ENCODE assay signal across 26 mouse cellular contexts in genomic region chr15:90340089-90340488, GRCm38 (mm10).
DNase-seq lines count a peak whose midpoint lies in the region; ATAC-seq and TF ChIP-seq lines count a peak whose summit lies in the region.
"Had no signal": no experiment of that assay in that cellular context is flagged by ENCODE, and none has a peak within 500 bp of the region (broad histone marks: within the 10 kb centered on the region; RNA-seq: fewer than 3 reads in every experiment).

No protein-coding gene starts in this region.

- H3K4me3 ChIP-seq in C2C12 (ENCODE audit: insufficient read depth, poor library complexity, severe bottlenecking), result no peak overlapping the region
- H3K4me3 ChIP-seq in myocyte, result no peak overlapping the region
- no peak overlapping the region for H3K4me3 ChIP-seq in layer of hippocampus, adult 2 months
- H3K4me3 ChIP-seq in hindbrain, embryonic 12.5 days, result no peak overlapping the region
- H3K4me3 ChIP-seq: embryonic facial prominence, embryonic 13.5 days; embryonic facial prominence, embryonic 15.5 days; erythroblast, embryonic 14.5 days; forebrain, embryonic 10.5 days; forebrain, embryonic 12.5 days had no signal

- no peaks in the 10 kb centered on the region for H3K79me2 ChIP-seq in C2C12 (ENCODE audit: control insufficient read depth, insufficient read depth)
- no peaks in the 10 kb centered on the region for H3K79me2 ChIP-seq in myocyte (ENCODE audit: control insufficient read depth, insufficient read depth)

- 87% methylated on average over 1 of the region's 1 CpGs for WGBS in hindbrain, embryonic 12.5 days

- DNase-seq in 3T3-L1 (ENCODE audit: low read depth, low spot score) (peak; percentile 23), NIH3T3 (ENCODE audit: low read depth) (peak; percentile 11)
- no peak for DNase-seq in c-Kit-positive CD71-positive TER-119-positive erythroid progenitor cells, embryonic 14.5 days (ENCODE audit: low spot score)
- DNase-seq in layer of hippocampus, adult 2 months (ENCODE audit: low spot score in 2 of 2), result no peak
- DNase-seq: adrenal gland, adult 8-10 months; adrenal gland, postnatal 14 days; adrenal gland, postnatal 36 days; B cell, adult 2 months; cerebellum, adult 11 months; cerebellum, adult 18-20 months; cerebellum, adult 8-10 months; cerebellum, adult 9-11 months; cerebellum, postnatal 14 days; cerebellum, postnatal 36 days; embryo, embryonic 11 days had no signal

- H3K4me1 ChIP-seq in hindbrain, embryonic 12.5 days, result no peaks in the 10 kb centered on the region
- H3K4me1 ChIP-seq: embryonic facial prominence, embryonic 13.5 days; embryonic facial prominence, embryonic 15.5 days had no signal

- H3K27me3 ChIP-seq in C2C12 (ENCODE audit: control insufficient read depth, insufficient read depth, insufficient read length) (no peaks in the 10 kb centered on the region), myocyte (ENCODE audit: control insufficient read depth, insufficient read depth, insufficient read length) (no peaks in the 10 kb centered on the region)
- H3K27me3 ChIP-seq in hindbrain, embryonic 12.5 days, result no peaks in the 10 kb centered on the region
- H3K27me3 ChIP-seq: embryonic facial prominence, embryonic 13.5 days; embryonic facial prominence, embryonic 15.5 days; forebrain, embryonic 12.5 days had no signal

- H3K79me3 ChIP-seq in C2C12 (ENCODE audit: low read depth), result no peaks in the 10 kb centered on the region

- ATAC-seq in hindbrain, embryonic 12.5 days (ENCODE audit: low FRiP score), result no peak
- ATAC-seq: activated CD4-positive, CD25-positive, alpha-beta regulatory T cell, adult 4 months; forebrain, embryonic 14.5 days; forebrain, embryonic 16.5 days had no signal

- no peak overlapping the region for H3K27ac ChIP-seq in layer of hippocampus, adult 2 months
- H3K27ac ChIP-seq in hindbrain, embryonic 12.5 days, result no peak overlapping the region
- H3K27ac ChIP-seq: embryonic facial prominence, embryonic 13.5 days; embryonic facial prominence, embryonic 15.5 days; forebrain, embryonic 10.5 days; forebrain, embryonic 12.5 days had no signal

- no peak overlapping the region for H3K4me2 ChIP-seq in myocyte (ENCODE audit: low read depth)
- H3K4me2 ChIP-seq in hindbrain, embryonic 12.5 days (replicated peaks), result no peak overlapping the region
- H3K4me2 ChIP-seq: embryonic facial prominence, embryonic 13.5 days; embryonic facial prominence, embryonic 15.5 days; forebrain, embryonic 12.5 days had no signal

- TF ChIP-seq POLR2A in myocyte (IDR thresholded peaks at IDR 0.05; ENCODE audit: insufficient read length, low read depth), result no peak

- no peak for TF ChIP-seq CTCF in C2C12 (IDR thresholded peaks at IDR 0.05; ENCODE audit: control insufficient read depth, insufficient read depth, insufficient read length)
- no peak for TF ChIP-seq CTCF in layer of hippocampus, adult 2 months (conservative IDR thresholded peaks at IDR 0.05)

- H3K36me3 ChIP-seq in C2C12 (ENCODE audit: control insufficient read depth, insufficient read depth) (no peaks in the 10 kb centered on the region), myocyte (ENCODE audit: control insufficient read depth, insufficient read depth) (no peaks in the 10 kb centered on the region)
- H3K36me3 ChIP-seq in hindbrain, embryonic 12.5 days, result no peaks in the 10 kb centered on the region
- H3K36me3 ChIP-seq: embryonic facial prominence, embryonic 13.5 days; embryonic facial prominence, embryonic 15.5 days; forebrain, embryonic 10.5 days; forebrain, embryonic 12.5 days had no signal

- H3K9ac ChIP-seq in hindbrain, embryonic 12.5 days, result no peak overlapping the region
- H3K9ac ChIP-seq: embryonic facial prominence, embryonic 13.5 days; embryonic facial prominence, embryonic 15.5 days; forebrain, embryonic 12.5 days had no signal

- H3ac ChIP-seq in C2C12 (ENCODE audit: control insufficient read depth, insufficient read length, low read depth), result no peak overlapping the region
- H3ac ChIP-seq in myocyte (ENCODE audit: control insufficient read depth, insufficient read length), result no peak overlapping the region

- H3K9me3 ChIP-seq in hindbrain, embryonic 12.5 days (replicated peaks), result no peaks in the 10 kb centered on the region
- H3K9me3 ChIP-seq: embryonic facial prominence, embryonic 13.5 days; embryonic facial prominence, embryonic 15.5 days; forebrain, embryonic 10.5 days; forebrain, embryonic 12.5 days had no signal

TF ChIP-seq in C2C12, 6 proteins besides CTCF, POLR2A, EP300 and RAD21:
- TF ChIP-seq CEBPB (IDR thresholded peaks at IDR 0.05; ENCODE audit: low read depth), result peak; percentile 88
- no peak for TF ChIP-seq MYOD1 (IDR thresholded peaks at IDR 0.05; ENCODE audit: control insufficient read depth, insufficient read length, low read depth)
- no peak for TF ChIP-seq MAX (IDR thresholded peaks at IDR 0.05)
- no peak for TF ChIP-seq MYOG (IDR thresholded peaks at IDR 0.05; ENCODE audit: control insufficient read depth, extremely low read depth, insufficient read length)
- no peak for TF ChIP-seq FOSL1 (IDR thresholded peaks at IDR 0.05; ENCODE audit: insufficient read depth, low read length, poor library complexity, severe bottlenecking)

TF ChIP-seq in myocyte, 11 proteins besides CTCF, POLR2A, EP300 and RAD21:
- TF ChIP-seq TCF3 (IDR thresholded peaks at IDR 0.05; ENCODE audit: insufficient read length, low read depth), result no peak
- no peak for TF ChIP-seq MYOD1 (IDR thresholded peaks at IDR 0.05; ENCODE audit: control insufficient read depth in 1 of 3, insufficient read length in 2 of 3, low read depth in 2 of 3)
- no peak for TF ChIP-seq POLR2AphosphoS2 (IDR thresholded peaks at IDR 0.05; ENCODE audit: insufficient read length, low read depth)
- peak; percentile 79 for TF ChIP-seq CEBPB (IDR thresholded peaks at IDR 0.05; ENCODE audit: insufficient read depth, poor library complexity, severe bottlenecking)

Comparison
In these comparisons a context has a peak if more than half of its experiments do, and no peak if none do; other contexts are left out.
1. DNase-seq: peak in 3T3-L1 (single experiment) and NIH3T3 (single experiment); none in c-Kit-positive CD71-positive TER-119-positive erythroid progenitor cells, embryonic 14.5 days (single experiment) and layer of hippocampus, adult 2 months (0 of 2).